Mouse (Mus musculus) urinary bladder, adult 2 months (tissue): ENCODE data around the gene Slc34a2. TPM values are rescaled to one million over a fixed set of nuclear protein-coding genes. Genes with fewer than 3 reads are reported as not detected.

Source experiments
- DNase-seq: peaks from one replicate; pipeline ENCODE4 v3.0.0; 2022; ENCODE audit warnings: low spot score
- polyA plus RNA-seq: library from polyadenylated mRNA; depleted of rRNA; stranded (reverse); fragments of >200 nt; gene quantifications from 2 replicates; pipeline ENCODE4 v1.2.3, GENCODE M21; 2012; rRNA removed

Gene Slc34a2
- polyA plus RNA-seq, 1 experiment: 0.03 TPM

DNA sequence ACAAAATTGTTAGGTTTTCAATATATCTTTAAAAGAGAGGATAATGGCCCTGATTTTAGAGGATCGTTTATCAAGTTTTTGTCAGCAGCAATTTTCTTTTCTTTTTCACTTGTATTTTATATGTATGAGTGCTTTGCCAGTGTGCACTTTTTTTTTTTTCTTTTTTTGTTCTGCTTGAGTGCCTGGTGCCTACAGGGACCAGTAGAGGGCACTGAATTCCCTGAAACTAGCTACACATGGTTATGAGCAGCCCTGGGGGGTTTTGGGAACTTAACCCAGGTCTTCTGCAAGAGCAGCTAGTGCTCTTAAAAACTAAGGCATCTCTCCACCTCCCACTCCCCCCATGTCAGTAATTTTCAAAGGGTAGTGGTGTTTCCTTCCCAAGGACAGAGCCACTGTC lies 70.8 kb downstream of the Slc34a2 start:
- DNase-seq: no peak

DNA sequence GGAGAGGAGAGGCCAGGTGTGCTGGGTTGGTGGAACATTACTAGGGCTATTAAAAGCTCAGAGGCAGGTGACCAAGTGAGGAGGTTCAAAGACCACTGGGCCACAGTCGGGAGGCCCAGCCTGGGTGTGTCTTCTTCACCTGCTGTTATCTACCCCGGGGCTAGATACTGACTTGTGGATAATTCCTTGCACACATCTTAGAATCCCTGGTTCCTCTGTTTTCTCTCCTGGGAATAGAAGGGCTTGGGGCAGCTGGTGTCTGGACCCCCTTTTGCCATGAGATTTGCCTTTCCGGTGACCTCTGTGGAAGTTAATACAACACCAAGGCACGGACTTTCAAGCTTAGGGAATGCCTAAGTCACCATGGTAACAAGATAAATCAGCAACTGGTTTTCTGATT lies 72.3 kb downstream of the Slc34a2 start:
- DNase-seq: no peak

DNA sequence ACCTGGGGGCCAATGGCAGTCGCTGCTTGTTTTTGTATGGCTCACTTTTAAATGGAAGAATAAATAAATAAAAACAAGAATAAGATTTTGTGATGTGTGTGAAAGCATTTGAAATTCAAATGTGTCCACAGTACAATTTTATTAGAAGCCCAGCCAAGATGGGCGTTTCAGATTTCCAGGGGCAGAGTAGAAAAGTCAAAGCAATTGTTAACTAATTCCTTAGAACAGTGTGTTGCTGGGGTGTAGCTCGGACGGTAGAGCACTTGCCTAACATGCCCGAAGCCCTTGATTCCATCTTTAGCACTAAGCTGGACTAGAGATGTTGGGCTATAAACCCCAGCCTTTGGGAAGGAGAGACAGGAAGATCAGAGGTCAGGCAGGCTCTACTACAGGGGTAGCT lies 73.2 kb downstream of the Slc34a2 start:
- DNase-seq: no peak

DNA sequence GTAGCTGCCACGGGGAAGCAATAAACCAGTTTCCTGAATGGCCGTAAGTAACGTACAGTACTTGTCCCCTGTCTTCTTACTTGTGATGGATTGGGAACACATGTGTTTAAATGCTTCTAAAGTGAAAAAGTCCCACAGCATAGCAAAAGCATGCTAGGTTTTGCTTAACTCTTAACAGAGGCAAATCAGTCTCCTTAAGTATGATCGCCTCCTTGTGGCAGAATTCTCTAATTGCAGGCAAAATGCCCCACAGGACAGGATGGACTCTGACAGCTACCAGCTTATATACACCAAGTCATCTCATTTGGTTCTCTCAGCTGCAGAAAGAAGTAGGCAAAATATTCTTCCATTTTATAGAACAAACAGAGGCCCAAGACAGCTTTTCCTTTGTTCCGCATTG lies 75.1 kb downstream of the Slc34a2 start:
- DNase-seq: no peak

DNA sequence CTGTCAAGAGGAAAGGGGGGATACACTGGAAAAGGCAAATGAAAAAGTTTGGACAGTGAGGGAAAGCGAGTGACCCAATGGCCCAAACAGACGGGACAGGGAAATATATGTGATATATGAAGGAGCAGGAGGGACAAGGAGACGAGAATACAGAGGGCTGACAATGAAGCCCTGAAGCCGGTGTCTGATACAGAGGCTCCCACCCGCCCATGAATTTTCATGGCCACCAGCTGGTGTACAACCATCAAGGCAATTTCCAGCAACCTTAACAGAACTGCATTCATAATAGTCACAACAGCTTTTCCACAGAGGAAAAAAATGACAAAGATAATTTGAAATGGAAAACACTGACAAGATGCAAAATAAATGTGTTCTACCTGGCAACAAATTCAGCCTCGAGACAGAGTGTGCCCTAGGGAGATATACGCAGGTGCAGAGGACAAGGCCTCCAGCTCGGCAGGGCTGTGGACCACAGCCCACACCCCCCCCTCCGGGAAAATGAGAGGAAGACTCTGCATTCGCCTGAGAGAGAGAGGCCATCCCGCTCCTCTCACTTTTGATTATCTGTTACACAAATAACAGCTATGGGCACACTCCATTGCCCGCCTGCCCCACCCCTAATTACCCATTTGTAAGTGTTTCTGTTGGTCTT lies 76.9 kb downstream of the Slc34a2 start:
- no peak for DNase-seq

DNA sequence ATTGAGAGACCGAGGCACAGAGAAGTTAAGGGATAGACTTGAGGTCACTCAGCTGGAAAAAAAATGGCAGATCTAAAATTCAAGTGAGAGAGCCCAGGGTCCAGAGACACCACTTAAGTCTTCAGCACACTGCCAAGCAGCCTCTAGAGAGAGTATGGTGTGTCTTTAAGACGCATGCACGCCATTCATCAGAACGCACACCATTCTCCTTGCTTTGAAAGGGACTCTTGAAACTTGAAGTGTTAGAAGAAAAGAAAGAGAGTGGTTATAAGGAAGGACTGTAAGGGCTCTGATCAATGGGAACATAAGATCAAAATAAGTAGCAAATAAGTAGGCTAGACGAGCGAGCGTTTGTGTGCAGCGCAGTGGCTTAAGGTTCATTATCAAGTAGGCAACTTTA lies 80.3 kb downstream of the Slc34a2 start:
- no peak for DNase-seq

DNA sequence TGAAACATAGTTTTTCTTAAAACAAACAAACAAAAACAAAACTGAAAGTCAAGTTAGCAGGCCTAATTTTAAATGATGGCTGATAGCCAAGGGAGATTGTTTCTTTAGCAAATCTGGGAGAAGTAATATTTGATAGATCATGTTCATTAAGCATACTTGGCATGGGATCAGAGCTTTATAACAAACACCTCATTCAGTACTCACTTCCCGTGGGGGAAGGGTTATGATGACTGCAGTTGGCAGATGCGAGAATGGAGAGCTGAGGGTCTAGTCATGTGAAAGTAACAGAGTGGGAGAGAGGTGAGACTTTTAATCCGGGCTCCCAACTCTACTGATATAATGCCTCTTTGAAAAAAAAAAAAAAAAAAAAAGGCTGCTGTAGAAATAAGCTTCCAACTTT lies 81.8 kb downstream of the Slc34a2 start:
- DNase-seq: no peak

Other genes starting within 250 kb of the Slc34a2 start
- gene Anapc4, start 204.1 kb upstream of the Slc34a2 start, polyA plus RNA-seq: 74.7 and 76.4 TPM in 2 replicates
- gene Sel1l3, start 175.8 kb downstream of the Slc34a2 start, polyA plus RNA-seq: 6.6 and 7.8 TPM in 2 replicates
- gene Smim20, start 229.0 kb downstream of the Slc34a2 start, polyA plus RNA-seq: 70.4 and 82.8 TPM in 2 replicates